Mouse (Mus musculus) spleen, adult 12 weeks (tissue): ENCODE measurements around the gene Vwc2.

Source experiments
- DNase-seq: peaks from one replicate; pipeline ENCODE4 v3.0.0; 2022; ENCODE audit warnings: low spot score

Vwc2 gene

DNA sequence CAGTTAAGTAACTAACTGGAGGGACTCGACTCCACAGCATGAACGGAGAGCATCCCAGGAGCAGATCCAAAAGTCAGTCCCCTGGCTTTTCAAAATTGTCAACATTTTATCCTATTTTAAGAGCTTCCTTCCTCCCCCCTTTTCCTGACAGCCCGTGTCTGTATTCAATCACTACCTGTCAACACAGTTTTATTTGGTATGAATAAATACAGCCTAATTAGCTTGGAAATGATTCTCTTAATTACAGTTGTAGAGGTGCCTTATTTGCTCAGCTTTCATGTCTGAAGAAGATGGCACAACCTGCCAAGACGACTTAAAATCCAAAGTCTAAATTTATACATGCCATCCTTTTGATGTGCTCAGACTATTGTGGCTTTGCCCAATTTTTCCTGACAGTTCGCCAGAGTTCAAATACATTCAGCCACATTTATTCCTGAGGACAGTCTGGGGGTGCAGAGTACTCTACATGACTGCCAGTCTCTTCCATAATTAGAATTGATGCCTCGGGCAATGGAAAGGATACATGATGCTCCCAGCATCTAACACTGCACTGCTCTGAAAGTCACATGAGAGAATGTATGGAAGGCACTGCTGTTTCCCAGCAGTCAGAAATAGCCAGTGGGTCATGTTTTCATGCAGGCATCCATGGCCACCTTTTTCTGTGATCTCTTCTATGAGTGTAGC is 128.8 kb downstream of the Vwc2 start:
- DNase-seq: no peak

GRCm38 (mm10) chr11:11257348-11257747 is 143.3 kb downstream of the Vwc2 start:
- DNase-seq: no peak

DNA sequence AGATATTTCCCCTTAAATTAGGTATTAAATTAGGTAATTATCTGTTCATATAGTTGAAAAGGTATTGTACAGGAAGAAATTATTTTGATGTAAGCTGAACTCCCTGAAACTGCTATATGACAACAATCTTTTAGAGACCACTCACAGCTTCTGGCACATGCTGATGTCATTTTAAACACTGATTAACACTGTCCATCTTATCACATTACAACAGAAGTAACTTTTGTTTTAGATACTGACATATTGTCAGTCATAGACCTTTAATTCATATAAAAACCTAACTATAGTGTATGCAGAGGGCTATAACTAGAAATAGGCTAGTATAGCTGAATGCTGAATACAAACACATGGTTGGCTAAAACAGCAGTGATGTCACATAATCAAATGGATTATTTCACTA is 166.1 kb downstream of the Vwc2 start:
- no peak for DNase-seq

- no peak for DNase-seq
Measured at GRCm38 (mm10) chr11:11283512-11283911, 169.5 kb downstream of the Vwc2 start.
